Mouse (Mus musculus) CD8-positive naive resting alpha-beta T cell, adult 2 months (primary cell): ENCODE results near the gene Syngr4.
"Not testable (repeated sequence)": the region's sequence is repeated elsewhere in the genome, so short reads cannot be mapped to it uniquely, and the experiment has no call there.

Experiments
- DNase-seq, 2 experiments: peaks; one replicate each; pipeline ENCODE4 v3.0.0; 2022; ENCODE audit warnings: low read depth in 2 of 2, low spot score in 2 of 2

The Syngr4 gene

GRCm38 (mm10) chr7:45896517-45897257 lies at the start of gene Syngr4, which contains the start of gene Tmem143:
Syngr4 (minus strand) TSS chr7:45896714.
Tmem143 (plus strand) TSS chr7:45896941.
- DNase-seq, result peak; percentile 90 to 93

GRCm38 (mm10) chr7:45943280-45943679 lies 46.8 kb upstream of the Syngr4 start:
- DNase-seq, result peak in 1 of 2 experiments; percentile 15

- DNase-seq, result no peak
Measured at GRCm38 (mm10) chr7:45941986-45942385, 45.5 kb upstream of the Syngr4 start.

- DNase-seq, result no peak
Measured at GRCm38 (mm10) chr7:45939836-45940235, 43.3 kb upstream of the Syngr4 start.

- peak; percentile 68 to 82 for DNase-seq
Measured at GRCm38 (mm10) chr7:45935114-45935513, 38.6 kb upstream of the Syngr4 start.

GRCm38 (mm10) chr7:45933766-45934165 lies 37.3 kb upstream of the Syngr4 start:
- not testable (repeated sequence) for DNase-seq

GRCm38 (mm10) chr7:45929688-45930087 lies 33.2 kb upstream of the Syngr4 start:
- no peak for DNase-seq

GRCm38 (mm10) chr7:45928626-45929295 lies 32.2 kb upstream of the Syngr4 start:
- DNase-seq, result no peak

GRCm38 (mm10) chr7:45924429-45924816 lies 27.9 kb upstream of the Syngr4 start:
- DNase-seq, result peak in 1 of 2 experiments; percentile 32

GRCm38 (mm10) chr7:45923762-45924428 lies 27.4 kb upstream of the Syngr4 start, which contains the start of gene Ccdc114:
Ccdc114 (plus strand) TSS chr7:45924072.
- DNase-seq, result no peak

- peak; percentile 90 to 91 for DNase-seq
Measured at GRCm38 (mm10) chr7:45922928-45923761, 26.6 kb upstream of the Syngr4 start.

GRCm38 (mm10) chr7:45921950-45922600 lies 25.6 kb upstream of the Syngr4 start:
- no peak for DNase-seq

- DNase-seq, result peak; percentile 53 to 55
Measured at GRCm38 (mm10) chr7:45921242-45921621, 24.7 kb upstream of the Syngr4 start, which contains the start of gene Emp3. Emp3 (minus strand) TSS chr7:45921404.

- DNase-seq, result no peak
Measured at GRCm38 (mm10) chr7:45920583-45921241, 24.2 kb upstream of the Syngr4 start.

GRCm38 (mm10) chr7:45919761-45920160 lies 23.2 kb upstream of the Syngr4 start:
- DNase-seq, result no peak

- peak in 1 of 2 experiments; percentile 47 for DNase-seq
Measured at GRCm38 (mm10) chr7:45919083-45919671, 22.7 kb upstream of the Syngr4 start.

GRCm38 (mm10) chr7:45917926-45918325 lies 21.4 kb upstream of the Syngr4 start:
- no peak for DNase-seq

GRCm38 (mm10) chr7:45917004-45917704 lies 20.6 kb upstream of the Syngr4 start:
- DNase-seq, result no peak
